Comparison of ENCODE assay signal across 10 mouse cellular contexts in genomic region chr4:137368198-137368597, GRCm38 (mm10). TPM values are rescaled to one million over a fixed set of nuclear protein-coding genes. Genes with fewer than 3 reads are reported as not detected.
DNase-seq lines count a peak whose midpoint lies in the region; ATAC-seq and TF ChIP-seq lines count a peak whose summit lies in the region.
"Had no signal": no experiment of that assay in that cellular context is flagged by ENCODE, and none has a peak within 500 bp of the region (broad histone marks: within the 10 kb centered on the region; RNA-seq: fewer than 3 reads in every experiment).

No protein-coding gene starts in this region.

- H3K9me3 ChIP-seq in heart, embryonic 10.5 days, result no peaks in the 10 kb centered on the region
- H3K9me3 ChIP-seq in midbrain, postnatal 0 days (ENCODE audit: low read length), result no peaks in the 10 kb centered on the region
- H3K9me3 ChIP-seq in midbrain, embryonic 14.5 days (ENCODE audit: control insufficient read depth, low read length), result no peaks in the 10 kb centered on the region
- no peaks in the 10 kb centered on the region for H3K9me3 ChIP-seq in intestine, embryonic 16.5 days (ENCODE audit: control insufficient read depth, low read length)
- H3K9me3 ChIP-seq in forebrain, postnatal 0 days (ENCODE audit: low read length), result no peaks in the 10 kb centered on the region
- H3K9me3 ChIP-seq: limb, embryonic 15.5 days had no signal

- no peaks in the 10 kb centered on the region for H3K27me3 ChIP-seq in heart, embryonic 10.5 days (ENCODE audit: insufficient read depth, poor library complexity, severe bottlenecking)
- H3K27me3 ChIP-seq in midbrain, postnatal 0 days (ENCODE audit: insufficient read depth, low read length), result no peaks in the 10 kb centered on the region
- H3K27me3 ChIP-seq in midbrain, embryonic 14.5 days (ENCODE audit: control insufficient read depth, insufficient read depth, low read length), result no peaks in the 10 kb centered on the region
- H3K27me3 ChIP-seq in intestine, embryonic 16.5 days (replicated peaks; ENCODE audit: control insufficient read depth, insufficient read depth, low read length), result no peaks in the 10 kb centered on the region
- no peaks in the 10 kb centered on the region for H3K27me3 ChIP-seq in forebrain, postnatal 0 days (ENCODE audit: insufficient read depth, low read length)
- H3K27me3 ChIP-seq: limb, embryonic 15.5 days had no signal

- H3K36me3 ChIP-seq in heart, embryonic 10.5 days, result no peaks in the 10 kb centered on the region
- no peaks in the 10 kb centered on the region for H3K36me3 ChIP-seq in midbrain, postnatal 0 days (ENCODE audit: insufficient read depth, low read length)
- no peaks in the 10 kb centered on the region for H3K36me3 ChIP-seq in midbrain, embryonic 14.5 days (ENCODE audit: control insufficient read depth, insufficient read depth, low read length)
- H3K36me3 ChIP-seq in intestine, embryonic 16.5 days (ENCODE audit: control insufficient read depth, insufficient read depth, low read length), result no peaks in the 10 kb centered on the region
- H3K36me3 ChIP-seq in forebrain, postnatal 0 days (ENCODE audit: insufficient read depth), result no peaks in the 10 kb centered on the region
- H3K36me3 ChIP-seq: limb, embryonic 15.5 days had no signal

- H3K4me2 ChIP-seq in midbrain, postnatal 0 days (ENCODE audit: low read depth, low read length, poor library complexity, severe bottlenecking), result no peak overlapping the region
- H3K4me2 ChIP-seq in midbrain, embryonic 14.5 days (ENCODE audit: low read length), result no peak overlapping the region
- no peak overlapping the region; the same call in 1 of the 2 replicates for H3K4me2 ChIP-seq in intestine, embryonic 16.5 days (ENCODE audit: low read depth, low read length)
- no peak overlapping the region for H3K4me2 ChIP-seq in forebrain, postnatal 0 days (ENCODE audit: low read depth)
- H3K4me2 ChIP-seq: limb, embryonic 15.5 days had no signal

- 25% methylated on average over 1 of the region's 1 CpGs for WGBS in heart, embryonic 10.5 days
- 36% methylated on average over 1 of the region's 1 CpGs for WGBS in midbrain, postnatal 0 days
- WGBS in midbrain, embryonic 14.5 days, result 12% methylated on average over 1 of the region's 1 CpGs
- WGBS in intestine, embryonic 16.5 days, result 25% methylated on average over 1 of the region's 1 CpGs
- 22% methylated on average over 1 of the region's 1 CpGs for WGBS in forebrain, postnatal 0 days

- H3K27ac ChIP-seq in heart, embryonic 10.5 days, result peak overlapping the region; percentile 24; the same call in 1 of the 2 replicates
- peak overlapping the region; percentile 6; the same call in 1 of the 2 replicates for H3K27ac ChIP-seq in midbrain, postnatal 0 days (ENCODE audit: low read depth, low read length)
- H3K27ac ChIP-seq in midbrain, embryonic 14.5 days (replicated peaks; ENCODE audit: low read depth, low read length), result no peak overlapping the region
- peak overlapping the region; percentile 73 for H3K27ac ChIP-seq in intestine, embryonic 16.5 days (ENCODE audit: low read length)
- no peak overlapping the region for H3K27ac ChIP-seq in forebrain, postnatal 0 days (ENCODE audit: low read depth, low read length)

- no peak for TF ChIP-seq CTCF in midbrain, postnatal 0 days (IDR thresholded peaks at IDR 0.05)
- no peak for TF ChIP-seq CTCF in forebrain, postnatal 0 days (IDR thresholded peaks at IDR 0.05; ENCODE audit: low read depth)

- DNase-seq in heart, embryonic 10.5 days (ENCODE audit: low spot score), result no peak
- DNase-seq in heart, postnatal 36 days, result no peak
- DNase-seq in midbrain, postnatal 0 days (ENCODE audit: low spot score), result no peak
- no peak for DNase-seq in midbrain, embryonic 14.5 days
- peak; percentile 26 to 32 for DNase-seq in thymus, postnatal 36 days
- no peak for DNase-seq in forebrain, postnatal 0 days

- intact Hi-C loops in heart, postnatal 36 days (cut with DNase I), result no loop called here

- no peak for ATAC-seq in midbrain, postnatal 0 days (ENCODE audit: low FRiP score)
- ATAC-seq in midbrain, embryonic 14.5 days (ENCODE audit: low FRiP score, low TSS enrichment), result no peak
- ATAC-seq in intestine, embryonic 16.5 days, result no peak
- ATAC-seq in monocyte, adult 5-6 weeks (replicated peaks; ENCODE audit: insufficient number of reproducible peaks, low FRiP score, low TSS enrichment, poor library complexity, severe bottlenecking), result no peak
- no peak for ATAC-seq in forebrain, postnatal 0 days

- H3K4me1 ChIP-seq in heart, embryonic 10.5 days, result peaks cover 27% of the 10 kb centered on the region
- H3K4me1 ChIP-seq in midbrain, postnatal 0 days (ENCODE audit: insufficient read depth, low read length), result peaks cover 4% of the 10 kb centered on the region; the same call in 1 of the 2 replicates
- peaks cover 4% of the 10 kb centered on the region; the same call in 1 of the 2 replicates for H3K4me1 ChIP-seq in midbrain, embryonic 14.5 days (ENCODE audit: control insufficient read depth, insufficient read depth, low read length)
- peaks cover 19% of the 10 kb centered on the region for H3K4me1 ChIP-seq in intestine, embryonic 16.5 days (ENCODE audit: control insufficient read depth, insufficient read depth, low read length)
- 0 out of 2 replicates have a peak, but pooled peaks cover 8% of the 10 kb centered on the region for H3K4me1 ChIP-seq in forebrain, postnatal 0 days (ENCODE audit: insufficient read depth)

- H3K9ac ChIP-seq in midbrain, postnatal 0 days (replicated peaks; ENCODE audit: low read length, poor library complexity, severe bottlenecking), result no peak overlapping the region
- no peak overlapping the region for H3K9ac ChIP-seq in midbrain, embryonic 14.5 days (replicated peaks; ENCODE audit: low read length)
- 0 out of 2 replicates have a peak overlapping the region, but pooled peaks have one; percentile 35 for H3K9ac ChIP-seq in intestine, embryonic 16.5 days (ENCODE audit: low read depth, low read length)
- H3K9ac ChIP-seq in forebrain, postnatal 0 days, result no peak overlapping the region
- H3K9ac ChIP-seq: limb, embryonic 15.5 days had no signal

- H3K4me3 ChIP-seq in heart, embryonic 10.5 days, result no peak overlapping the region
- H3K4me3 ChIP-seq in midbrain, postnatal 0 days (ENCODE audit: low read depth, low read length), result no peak overlapping the region
- H3K4me3 ChIP-seq in midbrain, embryonic 14.5 days (replicated peaks; ENCODE audit: low read depth, low read length), result no peak overlapping the region
- no peak overlapping the region for H3K4me3 ChIP-seq in intestine, embryonic 16.5 days (ENCODE audit: low read length)
- H3K4me3 ChIP-seq in forebrain, postnatal 0 days (ENCODE audit: low read depth, low read length), result no peak overlapping the region
- H3K4me3 ChIP-seq: limb, embryonic 15.5 days had no signal

RNA-seq across cellular contexts. Expression of gene Cdc42, which starts 10.7 kb away (rescaled TPM):
- 550 and 560 TPM in 2 replicates for polyA plus RNA-seq in heart, embryonic 10.5 days (2016; fragmentation: Nextera tagmentation; extraction: Ambion mirVana)
- total RNA-seq in heart, postnatal 36 days (2021), result 100 to 1,000 TPM; 156 to 160 TPM
- total RNA-seq in midbrain, postnatal 0 days (2014; rRNA removed), result 583 and 680 TPM in 2 replicates
- polyA plus RNA-seq in midbrain, postnatal 0 days (2015; fragmentation: Nextera tagmentation; extraction: Ambion mirVana), result 1,182 and 1,189 TPM in 2 replicates
- polyA plus RNA-seq in midbrain, embryonic 14.5 days (2014; fragmentation: Nextera tagmentation; extraction: Ambion mirVana), result 984 and 991 TPM in 2 replicates
- polyA plus RNA-seq in intestine, embryonic 16.5 days (2015; fragmentation: Nextera tagmentation; extraction: Ambion mirVana), result 671 and 691 TPM in 2 replicates
- 966 to 1,065 TPM (median 980 TPM) in 3 replicates for total RNA-seq in monocyte, adult 5-6 weeks (2017)
- 699 and 735 TPM in 2 replicates for total RNA-seq in forebrain, postnatal 0 days (2014; rRNA removed)
- polyA plus RNA-seq in forebrain, postnatal 0 days (2015; fragmentation: Nextera tagmentation; extraction: Ambion mirVana), result 1,221 and 1,252 TPM in 2 replicates

RNA-seq across cellular contexts. Expression of gene Cela3a, which starts 41.4 kb away (rescaled TPM):
- not detected in 2 replicates for polyA plus RNA-seq in heart, embryonic 10.5 days (2016; fragmentation: Nextera tagmentation; extraction: Ambion mirVana)
- total RNA-seq in heart, postnatal 36 days (2021), result not detected
- not detected in 2 replicates for total RNA-seq in midbrain, postnatal 0 days (2014; rRNA removed)
- not detected in 2 replicates for polyA plus RNA-seq in midbrain, postnatal 0 days (2015; fragmentation: Nextera tagmentation; extraction: Ambion mirVana)
- not detected in 2 replicates for polyA plus RNA-seq in midbrain, embryonic 14.5 days (2014; fragmentation: Nextera tagmentation; extraction: Ambion mirVana)
- 0.26 and 0.31 TPM in 2 replicates for polyA plus RNA-seq in intestine, embryonic 16.5 days (2015; fragmentation: Nextera tagmentation; extraction: Ambion mirVana)
- not detected in 3 replicates for total RNA-seq in monocyte, adult 5-6 weeks (2017)
- total RNA-seq in forebrain, postnatal 0 days (2014; rRNA removed), result not detected in 2 replicates
- polyA plus RNA-seq in forebrain, postnatal 0 days (2015; fragmentation: Nextera tagmentation; extraction: Ambion mirVana), result not detected in 2 replicates
- polyA plus RNA-seq: limb, embryonic 15.5 days; testis, adult 2 months had no signal

Comparison
In these comparisons a context has a peak if more than half of its experiments do, and no peak if none do; other contexts are left out.
1. H3K27ac ChIP-seq: peak in heart, embryonic 10.5 days (single experiment), midbrain, postnatal 0 days (single experiment) and intestine, embryonic 16.5 days (single experiment); none in midbrain, embryonic 14.5 days (single experiment) and forebrain, postnatal 0 days (single experiment).
2. DNase-seq: peak in thymus, postnatal 36 days (2 of 2); none in heart, embryonic 10.5 days (single experiment), heart, postnatal 36 days (0 of 2), midbrain, postnatal 0 days (single experiment), midbrain, embryonic 14.5 days (single experiment) and forebrain, postnatal 0 days (single experiment).